Comparison of ENCODE assay signal across 12 mouse cellular contexts in the genomic region with DNA sequence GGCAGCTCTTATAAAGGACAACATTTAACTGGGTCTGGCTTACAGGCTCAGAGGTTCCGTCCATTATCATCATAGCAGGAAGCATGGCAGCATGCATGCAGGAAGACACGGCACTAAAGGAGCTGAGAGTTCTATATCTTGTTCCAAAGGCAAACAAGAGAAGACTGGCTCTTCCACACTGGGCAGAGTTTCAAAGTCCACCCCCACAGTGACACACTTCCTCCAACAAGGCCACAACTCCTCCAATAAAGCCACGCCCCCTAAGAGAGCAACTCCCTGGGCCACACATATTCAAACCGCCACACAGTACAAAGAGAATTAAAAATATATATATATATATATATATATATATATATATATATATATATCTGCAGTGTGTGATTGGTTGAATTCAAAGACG.
DNase-seq lines count a peak whose midpoint lies in the region; ATAC-seq and TF ChIP-seq lines count a peak whose summit lies in the region.
"Had no signal": no experiment of that assay in that cellular context is flagged by ENCODE, and none has a peak within 500 bp of the region (broad histone marks: within the 10 kb centered on the region; RNA-seq: fewer than 3 reads in every experiment).

No protein-coding gene starts in this region.

- H3K4me1 ChIP-seq in kidney, embryonic 14.5 days (ENCODE audit: control insufficient read depth, insufficient read depth, low read length): peaks cover 9% of the 10 kb centered on the region; the same call in 1 of the 2 replicates
- peaks cover 14% of the 10 kb centered on the region for H3K4me1 ChIP-seq in small intestine, adult 2 months (ENCODE audit: control insufficient read depth, insufficient read depth, insufficient read length, low read length)
- no peaks in the 10 kb centered on the region; the same call in 1 of the 2 replicates for H3K4me1 ChIP-seq in thymus, adult 2 months (replicated peaks; ENCODE audit: control insufficient read depth, insufficient read depth, low read length)
- peaks cover 11% of the 10 kb centered on the region for H3K4me1 ChIP-seq in midbrain, embryonic 14.5 days (ENCODE audit: control insufficient read depth, insufficient read depth, low read length)

- WGBS in kidney, embryonic 14.5 days: 89% methylated on average over 5 of the region's 5 CpGs
- WGBS in small intestine, adult 2 months: 29% methylated on average over 5 of the region's 5 CpGs
- WGBS in thymus, adult 2 months: 94% methylated on average over 5 of the region's 5 CpGs
- 92% methylated on average over 5 of the region's 5 CpGs for WGBS in midbrain, embryonic 14.5 days

- H3K27me3 ChIP-seq in kidney, embryonic 14.5 days (ENCODE audit: control insufficient read depth, insufficient read depth, low read length): no peaks in the 10 kb centered on the region
- H3K27me3 ChIP-seq in small intestine, adult 2 months (ENCODE audit: control insufficient read depth, insufficient read depth, low read length): no peaks in the 10 kb centered on the region
- H3K27me3 ChIP-seq in thymus, adult 2 months (ENCODE audit: control insufficient read depth, insufficient read depth, low read length): no peaks in the 10 kb centered on the region
- no peaks in the 10 kb centered on the region for H3K27me3 ChIP-seq in midbrain, embryonic 14.5 days (ENCODE audit: control insufficient read depth, insufficient read depth, low read length)
- H3K27me3 ChIP-seq: CH12.LX had no signal

- no peak overlapping the region for H3K27ac ChIP-seq in kidney, embryonic 14.5 days (ENCODE audit: low read depth, low read length)
- peak overlapping the region; percentile 17; the same call in 1 of the 2 replicates for H3K27ac ChIP-seq in small intestine, adult 2 months (ENCODE audit: insufficient read depth, low read depth, low read length)
- H3K27ac ChIP-seq in thymus, adult 2 months (ENCODE audit: control insufficient read depth, insufficient read depth, low read length): no peak overlapping the region
- no peak overlapping the region for H3K27ac ChIP-seq in midbrain, embryonic 14.5 days (replicated peaks; ENCODE audit: low read depth, low read length)
- H3K27ac ChIP-seq: macrophage had no signal

- TF ChIP-seq CTCF in small intestine, adult 2 months (IDR thresholded peaks at IDR 0.05; ENCODE audit: extremely low read depth, insufficient read length, insufficient replicate concordance, low read depth, low read length): no peak
- TF ChIP-seq CTCF in thymus, adult 2 months (IDR thresholded peaks at IDR 0.05; ENCODE audit: borderline replicate concordance, control insufficient read depth, extremely low read depth, insufficient read depth, low read length, poor library complexity): no peak

- no peak overlapping the region for H3K9ac ChIP-seq in kidney, embryonic 14.5 days (ENCODE audit: low read depth, low read length)
- H3K9ac ChIP-seq in midbrain, embryonic 14.5 days (replicated peaks; ENCODE audit: low read length): no peak overlapping the region

- no peak overlapping the region for H3K4me2 ChIP-seq in kidney, embryonic 14.5 days (replicated peaks; ENCODE audit: low read depth, low read length)
- no peak overlapping the region for H3K4me2 ChIP-seq in midbrain, embryonic 14.5 days (ENCODE audit: low read length)

- ATAC-seq in kidney, embryonic 14.5 days (ENCODE audit: low FRiP score, low TSS enrichment): no peak
- ATAC-seq in midbrain, embryonic 14.5 days (ENCODE audit: low FRiP score, low TSS enrichment): no peak
- ATAC-seq: forebrain, embryonic 16.5 days had no signal

- H3K36me3 ChIP-seq in kidney, embryonic 14.5 days (ENCODE audit: control insufficient read depth, insufficient read depth, low read length): no peaks in the 10 kb centered on the region
- H3K36me3 ChIP-seq in small intestine, adult 2 months (ENCODE audit: control insufficient read depth, insufficient read depth, low read length): no peaks in the 10 kb centered on the region
- H3K36me3 ChIP-seq in thymus, adult 2 months (ENCODE audit: control insufficient read depth, insufficient read depth, low read length): no peaks in the 10 kb centered on the region
- H3K36me3 ChIP-seq in midbrain, embryonic 14.5 days (ENCODE audit: control insufficient read depth, insufficient read depth, low read length): no peaks in the 10 kb centered on the region

- peak; percentile 26 for DNase-seq in kidney, adult 18-20 months
- peak; percentile 42 for DNase-seq in adrenal gland, postnatal 25 days
- peak; percentile 56 for DNase-seq in kidney, adult 9 months
- no peak for DNase-seq in thymus, adult 2 months
- no peak for DNase-seq in frontal cortex, postnatal 14 days (ENCODE audit: low spot score in 2 of 2)
- no peak for DNase-seq in midbrain, embryonic 14.5 days

- TF ChIP-seq POLR2A in small intestine, adult 2 months (IDR thresholded peaks at IDR 0.05; ENCODE audit: low read depth, low read length): no peak
- no peak for TF ChIP-seq POLR2A in thymus, adult 2 months (IDR thresholded peaks at IDR 0.05; ENCODE audit: control insufficient read depth, extremely low read depth, insufficient read depth, low read length, poor library complexity)

- H3K4me3 ChIP-seq in kidney, embryonic 14.5 days (ENCODE audit: low read length): no peak overlapping the region
- no peak overlapping the region for H3K4me3 ChIP-seq in small intestine, adult 2 months (ENCODE audit: low read depth, low read length)
- no peak overlapping the region for H3K4me3 ChIP-seq in thymus, adult 2 months (ENCODE audit: control insufficient read depth, insufficient read depth, low read length)
- no peak overlapping the region for H3K4me3 ChIP-seq in midbrain, embryonic 14.5 days (replicated peaks; ENCODE audit: low read depth, low read length)
- H3K4me3 ChIP-seq: myocyte had no signal

- H3K9me3 ChIP-seq in kidney, embryonic 14.5 days (ENCODE audit: control insufficient read depth, low read length): no peaks in the 10 kb centered on the region
- no peaks in the 10 kb centered on the region for H3K9me3 ChIP-seq in midbrain, embryonic 14.5 days (ENCODE audit: control insufficient read depth, low read length)

Comparison
In these comparisons a context has a peak if more than half of its experiments do, and no peak if none do; other contexts are left out.
1. DNase-seq: peak in kidney, adult 18-20 months (single experiment), adrenal gland, postnatal 25 days (single experiment) and kidney, adult 9 months (single experiment); none in thymus, adult 2 months (single experiment), frontal cortex, postnatal 14 days (0 of 2) and midbrain, embryonic 14.5 days (single experiment).